Mouse (Mus musculus): ENCODE measurements around the gene Aars. TPM values are rescaled to one million over a fixed set of nuclear protein-coding genes. Genes with fewer than 3 reads are reported as not detected.
"Not testable (repeated sequence)": the region's sequence is repeated elsewhere in the genome, so short reads cannot be mapped to it uniquely, and the experiment has no call there.

Gene Aars
- total RNA-seq, 1 experiment: 211 TPM

GRCm38 (mm10) chr8:111062072-111062757 lies 29.3 kb downstream of the Aars start:
- Histone ChIP-seq H3K4me1 (ENCODE audit: control insufficient read depth in 2 of 2, insufficient read depth in 2 of 2, low read length in 2 of 2, poor library complexity in 1 of 2) (peaks cover 0 to 10% of the 10 kb centered on the region in 2 experiments; a peak in 3 of 4 replicates), H3K9me3 (ENCODE audit: control insufficient read depth, insufficient read depth, low read depth, low read length) (no peaks in the 10 kb centered on the region), H3K9ac (ENCODE audit: insufficient read depth, low read depth, low read length, poor library complexity, severe bottlenecking) (peak overlapping the region; percentile 51), H3K36me3 (ENCODE audit: control insufficient read depth, insufficient read depth, low read length, poor library complexity, severe bottlenecking) (peaks cover 6% of the 10 kb centered on the region; the same call in 1 of the 2 replicates), H3K27ac (ENCODE audit: insufficient read depth, low read depth, low read length, poor library complexity, severe bottlenecking) (no peak overlapping the region), H3K4me3 (ENCODE audit: insufficient read depth in 1 of 2, low read depth in 1 of 2, low read length in 2 of 2, poor library complexity in 1 of 2, severe bottlenecking in 1 of 2) (peak overlapping the region; percentile 65 to 72)
- peak; percentile 96 for TF ChIP-seq MAFK (IDR thresholded peaks at IDR 0.05; ENCODE audit: insufficient read depth, low read depth, low read length)
- TF ChIP-seq HCFC1 (IDR thresholded peaks at IDR 0.05; ENCODE audit: borderline replicate concordance, insufficient read depth, low read length): no peak
- no peak for TF ChIP-seq CHD2 (IDR thresholded peaks at IDR 0.05; ENCODE audit: low read depth, low read length)
- no peak for TF ChIP-seq ZC3H11A (IDR thresholded peaks at IDR 0.05; ENCODE audit: borderline replicate concordance, low read depth, low read length)
- TF ChIP-seq ZNF384 (IDR thresholded peaks at IDR 0.05; ENCODE audit: low read depth, low read length): no peak
- in situ Hi-C loops (cut with MboI; ENCODE audit: low sequenced_read_pairs in 2 of 2, unreplicated experiment in 2 of 2): no loop called here
- DNase-seq (ENCODE audit: low read depth, low spot score): peak; percentile 82

DNA sequence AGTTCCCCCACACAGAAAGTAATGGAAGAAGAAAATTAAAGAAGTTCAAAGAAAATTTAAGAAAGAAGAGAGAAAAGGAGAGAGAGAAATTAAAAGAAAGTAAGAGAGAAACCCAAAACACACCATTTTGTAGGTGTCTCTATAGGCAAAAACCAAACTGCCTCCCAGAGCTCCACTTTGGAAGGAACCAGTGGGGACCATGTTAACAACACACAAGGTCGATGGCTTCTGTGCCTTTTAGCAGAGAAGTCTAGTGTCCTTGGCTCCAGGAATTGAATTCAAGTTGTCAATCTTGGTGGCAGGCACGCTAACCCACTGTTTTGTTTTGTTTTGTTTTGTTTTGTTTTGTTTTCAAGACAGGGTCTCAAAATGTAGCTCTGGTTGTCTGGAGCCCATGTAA lies 29.9 kb downstream of the Aars start:
- H3K36me3 ChIP-seq (ENCODE audit: control insufficient read depth, insufficient read depth, low read length, poor library complexity, severe bottlenecking): peaks cover 4% of the 10 kb centered on the region; the same call in 1 of the 2 replicates
- no peak for TF ChIP-seq MAFK (IDR thresholded peaks at IDR 0.05; ENCODE audit: insufficient read depth, low read depth, low read length)
- no peak for TF ChIP-seq CHD2 (IDR thresholded peaks at IDR 0.05; ENCODE audit: low read depth, low read length)
- no peak for TF ChIP-seq ZC3H11A (IDR thresholded peaks at IDR 0.05; ENCODE audit: borderline replicate concordance, low read depth, low read length)
- TF ChIP-seq HCFC1 (IDR thresholded peaks at IDR 0.05; ENCODE audit: borderline replicate concordance, insufficient read depth, low read length): no peak
- TF ChIP-seq ZNF384 (IDR thresholded peaks at IDR 0.05; ENCODE audit: low read depth, low read length): no peak
- in situ Hi-C loops (cut with MboI; ENCODE audit: low sequenced_read_pairs in 2 of 2, unreplicated experiment in 2 of 2): no loop called here
- no peak for DNase-seq (ENCODE audit: low read depth, low spot score)
- peak overlapping the region in 1 of 2 experiments; percentile 0; a peak in 1 of 4 replicates for H3K4me3 ChIP-seq (ENCODE audit: insufficient read depth in 1 of 2, low read depth in 1 of 2, low read length in 2 of 2, poor library complexity in 1 of 2, severe bottlenecking in 1 of 2)
- peaks cover 0 to 10% of the 10 kb centered on the region in 2 experiments; a peak in 3 of 4 replicates for H3K4me1 ChIP-seq (ENCODE audit: control insufficient read depth in 2 of 2, insufficient read depth in 2 of 2, low read length in 2 of 2, poor library complexity in 1 of 2)
- no peak overlapping the region for H3K27ac ChIP-seq (ENCODE audit: insufficient read depth, low read depth, low read length, poor library complexity, severe bottlenecking)
- H3K9me3 ChIP-seq (ENCODE audit: control insufficient read depth, insufficient read depth, low read depth, low read length): no peaks in the 10 kb centered on the region; the same call in 1 of the 2 replicates
- no peak overlapping the region for H3K9ac ChIP-seq (ENCODE audit: insufficient read depth, low read depth, low read length, poor library complexity, severe bottlenecking)

DNA sequence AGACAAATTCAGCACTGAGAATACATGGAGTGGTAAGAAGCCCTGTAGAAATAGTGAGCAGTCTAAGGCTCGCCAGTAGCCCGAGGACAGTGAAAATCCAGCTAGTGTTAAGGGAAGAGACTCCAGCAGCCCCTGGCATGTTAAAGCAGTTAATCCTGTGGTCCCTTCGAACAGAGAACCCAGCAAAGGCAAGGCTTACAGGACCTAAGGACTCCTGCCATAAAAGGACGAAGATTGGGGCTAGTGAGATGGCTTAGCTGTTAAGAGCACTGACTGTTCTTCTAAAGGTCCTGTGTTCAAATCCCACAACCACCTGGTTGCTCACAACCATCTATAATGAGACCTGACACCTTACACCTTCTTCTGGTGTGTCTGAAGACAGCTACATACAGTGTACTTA lies 33.4 kb downstream of the Aars start:
- in situ Hi-C loops (cut with MboI; ENCODE audit: low sequenced_read_pairs in 2 of 2, unreplicated experiment in 2 of 2): no loop called here
- Histone ChIP-seq H3K9ac (ENCODE audit: insufficient read depth, low read depth, low read length, poor library complexity, severe bottlenecking) (no peak overlapping the region), H3K4me3 (ENCODE audit: insufficient read depth in 1 of 2, low read depth in 1 of 2, low read length in 2 of 2, poor library complexity in 1 of 2, severe bottlenecking in 1 of 2) (no peak overlapping the region), H3K36me3 (ENCODE audit: control insufficient read depth, insufficient read depth, low read length, poor library complexity, severe bottlenecking) (no peaks in the 10 kb centered on the region), H3K27ac (ENCODE audit: insufficient read depth, low read depth, low read length, poor library complexity, severe bottlenecking) (no peak overlapping the region), H3K4me1 (ENCODE audit: control insufficient read depth in 2 of 2, insufficient read depth in 2 of 2, low read length in 2 of 2, poor library complexity in 1 of 2) (peaks cover 0 to 3% of the 10 kb centered on the region in 2 experiments; a peak in 3 of 4 replicates), H3K9me3 (ENCODE audit: control insufficient read depth, insufficient read depth, low read depth, low read length) (no peaks in the 10 kb centered on the region; the same call in 1 of the 2 replicates)
- TF ChIP-seq ZNF384 (IDR thresholded peaks at IDR 0.05; ENCODE audit: low read depth, low read length) (no peak), ZC3H11A (IDR thresholded peaks at IDR 0.05; ENCODE audit: borderline replicate concordance, low read depth, low read length) (no peak), HCFC1 (IDR thresholded peaks at IDR 0.05; ENCODE audit: borderline replicate concordance, insufficient read depth, low read length) (no peak), CHD2 (IDR thresholded peaks at IDR 0.05; ENCODE audit: low read depth, low read length) (no peak), MAFK (IDR thresholded peaks at IDR 0.05; ENCODE audit: insufficient read depth, low read depth, low read length) (no peak)
- DNase-seq (ENCODE audit: low read depth, low spot score): no peak

GRCm38 (mm10) chr8:111067439-111067838 lies 34.5 kb downstream of the Aars start:
- Histone ChIP-seq H3K9ac (ENCODE audit: insufficient read depth, low read depth, low read length, poor library complexity, severe bottlenecking) (no peak overlapping the region), H3K9me3 (ENCODE audit: control insufficient read depth, insufficient read depth, low read depth, low read length) (no peaks in the 10 kb centered on the region; the same call in 1 of the 2 replicates), H3K27ac (ENCODE audit: insufficient read depth, low read depth, low read length, poor library complexity, severe bottlenecking) (no peak overlapping the region), H3K36me3 (ENCODE audit: control insufficient read depth, insufficient read depth, low read length, poor library complexity, severe bottlenecking) (no peaks in the 10 kb centered on the region), H3K4me3 (ENCODE audit: insufficient read depth in 1 of 2, low read depth in 1 of 2, low read length in 2 of 2, poor library complexity in 1 of 2, severe bottlenecking in 1 of 2) (peak overlapping the region in 1 of 2 experiments; percentile 17; a peak in 1 of 4 replicates), H3K4me1 (ENCODE audit: control insufficient read depth in 2 of 2, insufficient read depth in 2 of 2, low read length in 2 of 2, poor library complexity in 1 of 2) (peaks cover 0 to 2% of the 10 kb centered on the region in 2 experiments; a peak in 3 of 4 replicates)
- DNase-seq (ENCODE audit: low read depth, low spot score): peak; percentile 66
- no peak for TF ChIP-seq ZNF384 (IDR thresholded peaks at IDR 0.05; ENCODE audit: low read depth, low read length)
- in situ Hi-C loops (cut with MboI; ENCODE audit: low sequenced_read_pairs in 2 of 2, unreplicated experiment in 2 of 2): no loop called here

- H3K4me3 ChIP-seq (ENCODE audit: insufficient read depth in 1 of 2, low read depth in 1 of 2, low read length in 2 of 2, poor library complexity in 1 of 2, severe bottlenecking in 1 of 2); in situ Hi-C loops (cut with MboI; ENCODE audit: low sequenced_read_pairs in 2 of 2, unreplicated experiment in 2 of 2): not testable (repeated sequence)
Observed at GRCm38 (mm10) chr8:111068660-111069059, 35.7 kb downstream of the Aars start.

More at GRCm38 (mm10) chr8:111068660-111069059, 35.7 kb downstream of the Aars start:
- H3K9ac ChIP-seq (ENCODE audit: insufficient read depth, low read depth, low read length, poor library complexity, severe bottlenecking); DNase-seq (ENCODE audit: low read depth, low spot score); H3K36me3 ChIP-seq (ENCODE audit: control insufficient read depth, insufficient read depth, low read length, poor library complexity, severe bottlenecking); H3K4me1 ChIP-seq (ENCODE audit: control insufficient read depth in 2 of 2, insufficient read depth in 2 of 2, low read length in 2 of 2, poor library complexity in 1 of 2); H3K27ac ChIP-seq (ENCODE audit: insufficient read depth, low read depth, low read length, poor library complexity, severe bottlenecking); H3K9me3 ChIP-seq (ENCODE audit: control insufficient read depth, insufficient read depth, low read depth, low read length): not testable (repeated sequence)

Measured in ES-E14 (cell line).